Mouse (Mus musculus) testis, postnatal 10 days (tissue): Measurements from ENCODE around the gene Aatk.

ENCODE experiments used
- DNase-seq: peaks from one replicate; pipeline ENCODE4 v3.0.0; 2021; ENCODE audit warnings: low spot score

Aatk gene

GRCm38 (mm10) chr11:120046553-120047191 lies at the start of gene Aatk:
Gene Aatk (minus strand): TSS chr11:120047167.
- no peak for DNase-seq

- DNase-seq = no peak
Measured at GRCm38 (mm10) chr11:120092817-120093591, 46.0 kb upstream of the Aatk start.

- no peak for DNase-seq
Measured at GRCm38 (mm10) chr11:120090661-120091060, 43.7 kb upstream of the Aatk start.

- DNase-seq = peak; percentile 99
Measured at GRCm38 (mm10) chr11:120086702-120087152, 39.8 kb upstream of the Aatk start, which contains the start of gene Cep131. Gene Cep131 (minus strand): TSS chr11:120086827.

GRCm38 (mm10) chr11:120085891-120086627 lies 39.1 kb upstream of the Aatk start:
- peak; percentile 63 for DNase-seq

- no peak for DNase-seq
Measured at GRCm38 (mm10) chr11:120080282-120080681, 33.3 kb upstream of the Aatk start.

- no peak for DNase-seq
Measured at GRCm38 (mm10) chr11:120076191-120076590, 29.2 kb upstream of the Aatk start.

GRCm38 (mm10) chr11:120072986-120073647 lies 26.1 kb upstream of the Aatk start:
- DNase-seq = no peak

GRCm38 (mm10) chr11:120071731-120072320 lies 24.9 kb upstream of the Aatk start:
- DNase-seq = no peak

GRCm38 (mm10) chr11:120071065-120071464 lies 24.1 kb upstream of the Aatk start:
- DNase-seq = no peak

GRCm38 (mm10) chr11:120070286-120070930 lies 23.4 kb upstream of the Aatk start:
- no peak for DNase-seq

- DNase-seq = no peak
Measured at GRCm38 (mm10) chr11:120069261-120069660, 22.3 kb upstream of the Aatk start.

GRCm38 (mm10) chr11:120067834-120068233 lies 20.9 kb upstream of the Aatk start:
- DNase-seq = no peak

GRCm38 (mm10) chr11:120065291-120065690 lies 18.3 kb upstream of the Aatk start:
- peak; percentile 85 for DNase-seq

GRCm38 (mm10) chr11:120064668-120065040 lies 17.7 kb upstream of the Aatk start:
- DNase-seq = no peak

- no peak for DNase-seq
Measured at GRCm38 (mm10) chr11:120064006-120064667, 17.2 kb upstream of the Aatk start.

- no peak for DNase-seq
Measured at GRCm38 (mm10) chr11:120063326-120063725, 16.4 kb upstream of the Aatk start.

GRCm38 (mm10) chr11:120060634-120061033 lies 13.7 kb upstream of the Aatk start:
- no peak for DNase-seq

GRCm38 (mm10) chr11:120055953-120056732 lies 9.2 kb upstream of the Aatk start:
- DNase-seq = no peak

- DNase-seq = no peak
Measured at GRCm38 (mm10) chr11:120053846-120054245, 6.9 kb upstream of the Aatk start.
